Mouse (Mus musculus): ENCODE data around the gene Cers5. TPM values are rescaled to one million over a fixed set of nuclear protein-coding genes. Genes with fewer than 3 reads are reported as not detected.

Gene Cers5
- polyA plus RNA-seq, 1 experiment from 2014 or later, result 73.3 TPM

- Histone ChIP-seq H3K4me3 (ENCODE audit: low read length) (no peak overlapping the region), H3K9me3 (ENCODE audit: control insufficient read depth, low read length) (no peaks in the 10 kb centered on the region), H3K4me1 (replicated peaks; ENCODE audit: control insufficient read depth, insufficient read depth, low read length) (peaks cover 7% of the 10 kb centered on the region), H3K27me3 (ENCODE audit: control insufficient read depth, insufficient read depth, low read depth, low read length) (no peaks in the 10 kb centered on the region), H3K4me2 (ENCODE audit: low read depth, low read length) (no peak overlapping the region), H3K36me3 (ENCODE audit: control insufficient read depth, insufficient read depth, low read length) (peaks cover 13% of the 10 kb centered on the region), H3K27ac (ENCODE audit: low read length) (no peak overlapping the region), H3K9ac (ENCODE audit: low read length) (no peak overlapping the region)
- no peak for ATAC-seq (ENCODE audit: low read depth)
- WGBS, result 69% methylated on average over 21 of the region's 21 CpGs
Observed at GRCm38 (mm10) chr15:99807776-99808735, 35.4 kb upstream of the Cers5 start.

GRCm38 (mm10) chr15:99806171-99806570, 33.5 kb upstream of the Cers5 start:
- no peak overlapping the region for H3K4me3 ChIP-seq (ENCODE audit: low read length)
- peaks cover 12% of the 10 kb centered on the region for H3K4me1 ChIP-seq (replicated peaks; ENCODE audit: control insufficient read depth, insufficient read depth, low read length)
- H3K27me3 ChIP-seq (ENCODE audit: control insufficient read depth, insufficient read depth, low read depth, low read length), result no peaks in the 10 kb centered on the region
- WGBS, result 64% methylated on average over 7 of the region's 7 CpGs
- ATAC-seq (ENCODE audit: low read depth), result no peak
- no peaks in the 10 kb centered on the region for H3K9me3 ChIP-seq (ENCODE audit: control insufficient read depth, low read length)
- H3K27ac ChIP-seq (ENCODE audit: low read length), result no peak overlapping the region
- H3K9ac ChIP-seq (ENCODE audit: low read length), result no peak overlapping the region
- peaks cover 13% of the 10 kb centered on the region for H3K36me3 ChIP-seq (ENCODE audit: control insufficient read depth, insufficient read depth, low read length)
- H3K4me2 ChIP-seq (ENCODE audit: low read depth, low read length), result no peak overlapping the region

- no peak overlapping the region for H3K9ac ChIP-seq (ENCODE audit: low read length)
Observed at GRCm38 (mm10) chr15:99805673-99806072, 33.0 kb upstream of the Cers5 start.

GRCm38 (mm10) chr15:99803186-99803644, 30.5 kb upstream of the Cers5 start:
- WGBS, result 10% methylated on average over 6 of the region's 6 CpGs
- H3K27ac ChIP-seq (ENCODE audit: low read length), result peak overlapping the region; percentile 49
- peaks cover 12% of the 10 kb centered on the region for H3K4me1 ChIP-seq (replicated peaks; ENCODE audit: control insufficient read depth, insufficient read depth, low read length)
- H3K36me3 ChIP-seq (ENCODE audit: control insufficient read depth, insufficient read depth, low read length), result peaks cover 15% of the 10 kb centered on the region
- no peak overlapping the region for H3K4me3 ChIP-seq (ENCODE audit: low read length)
- ATAC-seq (ENCODE audit: low read depth), result peak; percentile 92
- no peak overlapping the region for H3K4me2 ChIP-seq (ENCODE audit: low read depth, low read length)
- H3K9ac ChIP-seq (ENCODE audit: low read length), result no peak overlapping the region
- no peaks in the 10 kb centered on the region for H3K9me3 ChIP-seq (ENCODE audit: control insufficient read depth, low read length)
- H3K27me3 ChIP-seq (ENCODE audit: control insufficient read depth, insufficient read depth, low read depth, low read length), result no peaks in the 10 kb centered on the region

More at GRCm38 (mm10) chr15:99805673-99806072, 33.0 kb upstream of the Cers5 start:
- no peak for ATAC-seq (ENCODE audit: low read depth)
- Histone ChIP-seq H3K27me3 (ENCODE audit: control insufficient read depth, insufficient read depth, low read depth, low read length) (no peaks in the 10 kb centered on the region), H3K4me3 (ENCODE audit: low read length) (no peak overlapping the region), H3K9me3 (ENCODE audit: control insufficient read depth, low read length) (no peaks in the 10 kb centered on the region), H3K36me3 (ENCODE audit: control insufficient read depth, insufficient read depth, low read length) (peaks cover 13% of the 10 kb centered on the region), H3K4me2 (ENCODE audit: low read depth, low read length) (no peak overlapping the region), H3K27ac (ENCODE audit: low read length) (no peak overlapping the region), H3K4me1 (replicated peaks; ENCODE audit: control insufficient read depth, insufficient read depth, low read length) (peaks cover 12% of the 10 kb centered on the region)
- 90% methylated on average over 4 of the region's 4 CpGs for WGBS

GRCm38 (mm10) chr15:99801885-99802572, 29.3 kb upstream of the Cers5 start:
- WGBS, result 65% methylated on average over 24 of the region's 24 CpGs
- no peak for ATAC-seq (ENCODE audit: low read depth)
- Histone ChIP-seq H3K27me3 (ENCODE audit: control insufficient read depth, insufficient read depth, low read depth, low read length) (no peaks in the 10 kb centered on the region), H3K9me3 (ENCODE audit: control insufficient read depth, low read length) (no peaks in the 10 kb centered on the region), H3K36me3 (ENCODE audit: control insufficient read depth, insufficient read depth, low read length) (peaks cover 16% of the 10 kb centered on the region), H3K9ac (ENCODE audit: low read length) (no peak overlapping the region), H3K4me3 (ENCODE audit: low read length) (no peak overlapping the region), H3K4me2 (ENCODE audit: low read depth, low read length) (no peak overlapping the region), H3K27ac (ENCODE audit: low read length) (no peak overlapping the region), H3K4me1 (replicated peaks; ENCODE audit: control insufficient read depth, insufficient read depth, low read length) (peaks cover 12% of the 10 kb centered on the region)

- Histone ChIP-seq H3K4me3 (ENCODE audit: low read length) (no peak overlapping the region), H3K9me3 (ENCODE audit: control insufficient read depth, low read length) (no peaks in the 10 kb centered on the region; the same call in 1 of the 2 replicates), H3K4me1 (replicated peaks; ENCODE audit: control insufficient read depth, insufficient read depth, low read length) (peaks cover 12% of the 10 kb centered on the region), H3K9ac (ENCODE audit: low read length) (no peak overlapping the region), H3K27ac (ENCODE audit: low read length) (no peak overlapping the region), H3K4me2 (ENCODE audit: low read depth, low read length) (no peak overlapping the region), H3K27me3 (ENCODE audit: control insufficient read depth, insufficient read depth, low read depth, low read length) (no peaks in the 10 kb centered on the region), H3K36me3 (ENCODE audit: control insufficient read depth, insufficient read depth, low read length) (peaks cover 4% of the 10 kb centered on the region)
- no peak for ATAC-seq (ENCODE audit: low read depth)
- 53% methylated on average over 6 of the region's 6 CpGs for WGBS
Observed at GRCm38 (mm10) chr15:99799706-99800105, 27.0 kb upstream of the Cers5 start.

- Histone ChIP-seq H3K9ac (ENCODE audit: low read length) (no peak overlapping the region), H3K4me2 (ENCODE audit: low read depth, low read length) (no peak overlapping the region), H3K4me1 (replicated peaks; ENCODE audit: control insufficient read depth, insufficient read depth, low read length) (peaks cover 3% of the 10 kb centered on the region), H3K27ac (ENCODE audit: low read length) (no peak overlapping the region), H3K9me3 (ENCODE audit: control insufficient read depth, low read length) (no peaks in the 10 kb centered on the region; the same call in 1 of the 2 replicates), H3K4me3 (ENCODE audit: low read length) (no peak overlapping the region), H3K36me3 (ENCODE audit: control insufficient read depth, insufficient read depth, low read length) (peaks cover 14% of the 10 kb centered on the region), H3K27me3 (ENCODE audit: control insufficient read depth, insufficient read depth, low read depth, low read length) (no peaks in the 10 kb centered on the region)
- 53% methylated on average over 5 of the region's 5 CpGs for WGBS
- ATAC-seq (ENCODE audit: low read depth), result peak; percentile 41; the same call in 1 of the 2 replicates
Observed at GRCm38 (mm10) chr15:99797898-99798297, 25.2 kb upstream of the Cers5 start.

- H3K36me3 ChIP-seq (ENCODE audit: control insufficient read depth, insufficient read depth, low read length), result peaks cover 21% of the 10 kb centered on the region
- H3K4me1 ChIP-seq (replicated peaks; ENCODE audit: control insufficient read depth, insufficient read depth, low read length), result no peaks in the 10 kb centered on the region
- no peaks in the 10 kb centered on the region for H3K27me3 ChIP-seq (ENCODE audit: control insufficient read depth, insufficient read depth, low read depth, low read length)
- no peak overlapping the region for H3K27ac ChIP-seq (ENCODE audit: low read length)
- H3K4me3 ChIP-seq (ENCODE audit: low read length), result no peak overlapping the region
- no peaks in the 10 kb centered on the region; the same call in 1 of the 2 replicates for H3K9me3 ChIP-seq (ENCODE audit: control insufficient read depth, low read length)
- ATAC-seq (ENCODE audit: low read depth), result no peak
- H3K4me2 ChIP-seq (ENCODE audit: low read depth, low read length), result no peak overlapping the region
- 79% methylated on average over 9 of the region's 9 CpGs for WGBS
- no peak overlapping the region for H3K9ac ChIP-seq (ENCODE audit: low read length)
Observed at GRCm38 (mm10) chr15:99796735-99797134, 24.1 kb upstream of the Cers5 start.

- WGBS, result 73% methylated on average over 3 of the region's 3 CpGs
- no peaks in the 10 kb centered on the region for H3K27me3 ChIP-seq (ENCODE audit: control insufficient read depth, insufficient read depth, low read depth, low read length)
- no peak overlapping the region for H3K27ac ChIP-seq (ENCODE audit: low read length)
- peaks cover 23% of the 10 kb centered on the region for H3K36me3 ChIP-seq (ENCODE audit: control insufficient read depth, insufficient read depth, low read length)
- no peaks in the 10 kb centered on the region; the same call in 1 of the 2 replicates for H3K9me3 ChIP-seq (ENCODE audit: control insufficient read depth, low read length)
- no peak overlapping the region for H3K4me3 ChIP-seq (ENCODE audit: low read length)
- no peak overlapping the region for H3K9ac ChIP-seq (ENCODE audit: low read length)
- no peak for ATAC-seq (ENCODE audit: low read depth)
- no peak overlapping the region for H3K4me2 ChIP-seq (ENCODE audit: low read depth, low read length)
- H3K4me1 ChIP-seq (replicated peaks; ENCODE audit: control insufficient read depth, insufficient read depth, low read length), result no peaks in the 10 kb centered on the region
Observed at GRCm38 (mm10) chr15:99796066-99796465, 23.4 kb upstream of the Cers5 start.
